Mouse (Mus musculus): ENCODE measurements around the gene Mif.

DNA sequence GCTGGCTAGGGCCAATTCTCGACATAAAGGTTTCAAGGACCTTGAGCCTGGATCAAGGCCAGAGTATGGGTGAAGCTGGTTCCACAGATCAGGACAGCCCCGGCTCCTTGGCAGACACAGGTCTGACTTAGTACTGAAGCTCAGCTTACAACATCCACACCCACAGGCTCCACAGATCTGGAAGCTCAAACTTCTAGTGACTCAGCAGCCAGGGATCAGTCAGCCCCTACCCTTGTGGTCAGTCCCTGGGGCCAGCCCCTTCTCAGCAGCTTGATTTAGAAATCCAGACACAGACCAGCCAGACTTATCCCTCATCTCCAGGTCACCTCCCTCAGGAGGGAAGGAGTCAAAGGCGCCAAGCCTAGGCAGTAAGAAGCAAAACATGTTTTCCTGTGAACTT, 38.8 kb upstream of the Mif start:
- TF ChIP-seq TCF12 (IDR thresholded peaks at IDR 0.05; ENCODE audit: low read depth, low read length) (no peak), EP300 (IDR thresholded peaks at IDR 0.05; ENCODE audit: low read length) (no peak), ETS1 (conservative IDR thresholded peaks at IDR 0.05; ENCODE audit: low read depth, low read length) (no peak), MAZ (IDR thresholded peaks at IDR 0.05; ENCODE audit: low read depth, low read length) (no peak), NELFE (IDR thresholded peaks at IDR 0.05; ENCODE audit: low read depth, low read length) (no peak), CTCF (conservative IDR thresholded peaks at IDR 0.05 in 1 of 2, IDR thresholded peaks at IDR 0.05 in 1 of 2; ENCODE audit: low read depth in 2 of 2, low read length in 2 of 2) (no peak), KAT2A (IDR thresholded peaks at IDR 0.05; ENCODE audit: insufficient replicate concordance, low read length) (no peak), POLR2A (IDR thresholded peaks at IDR 0.05; ENCODE audit: low read depth, low read length) (no peak), E2F4 (IDR thresholded peaks at IDR 0.05; ENCODE audit: insufficient replicate concordance, low read depth, low read length) (no peak), UBTF (IDR thresholded peaks at IDR 0.05; ENCODE audit: low read depth, low read length) (no peak), SIN3A (IDR thresholded peaks at IDR 0.05; ENCODE audit: low read length) (no peak), ZKSCAN1 (IDR thresholded peaks at IDR 0.05; ENCODE audit: borderline replicate concordance, low read depth, low read length) (no peak), ZNF384 (IDR thresholded peaks at IDR 0.05; ENCODE audit: low read depth, low read length) (no peak)
